Mouse (Mus musculus): Measurements from ENCODE around the gene Slc9a1.

The Slc9a1 gene

DNA sequence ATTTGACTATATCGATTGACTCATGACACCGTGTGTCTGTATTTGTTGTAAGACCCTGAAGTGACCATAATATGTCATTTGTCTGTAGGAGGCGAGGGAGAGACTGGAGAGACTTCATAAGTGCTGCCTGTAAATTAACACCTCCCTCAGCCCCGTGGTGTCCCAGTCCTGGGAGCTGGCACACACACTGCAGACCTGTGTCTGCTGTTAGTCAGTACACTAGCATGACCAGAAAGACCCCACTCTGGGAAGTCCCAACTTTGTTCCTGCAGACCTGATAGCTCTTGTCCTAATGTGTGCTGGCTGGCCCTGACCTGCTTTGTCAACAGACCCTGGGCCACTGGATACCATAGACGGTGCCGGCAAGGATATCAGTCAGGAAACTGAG is 2.8 kb downstream of the Slc9a1 start:
- DNase-seq (ENCODE audit: extremely low spot score, low read depth, low spot score), result no peak

DNA sequence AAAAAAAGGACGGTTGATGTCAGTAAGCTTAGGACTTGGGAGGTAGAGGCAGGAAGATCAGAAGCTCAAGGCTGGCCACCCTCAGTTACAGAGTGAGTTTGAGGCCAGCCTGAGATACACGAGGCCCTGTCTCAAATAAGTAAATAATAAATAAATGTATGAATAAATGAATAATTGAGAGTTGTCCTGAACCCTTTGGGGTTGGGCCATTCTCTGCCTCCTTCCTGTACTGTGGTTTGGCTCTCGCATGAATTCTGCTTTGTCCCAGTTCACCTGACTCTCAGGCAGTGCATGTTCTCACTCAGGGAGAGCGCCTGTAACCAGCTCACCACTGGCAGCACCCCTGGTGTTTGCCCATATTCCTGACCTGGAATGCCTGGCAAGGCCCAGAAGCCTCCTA is 4.5 kb downstream of the Slc9a1 start:
- DNase-seq (ENCODE audit: extremely low spot score, low read depth, low spot score), result no peak

DNA sequence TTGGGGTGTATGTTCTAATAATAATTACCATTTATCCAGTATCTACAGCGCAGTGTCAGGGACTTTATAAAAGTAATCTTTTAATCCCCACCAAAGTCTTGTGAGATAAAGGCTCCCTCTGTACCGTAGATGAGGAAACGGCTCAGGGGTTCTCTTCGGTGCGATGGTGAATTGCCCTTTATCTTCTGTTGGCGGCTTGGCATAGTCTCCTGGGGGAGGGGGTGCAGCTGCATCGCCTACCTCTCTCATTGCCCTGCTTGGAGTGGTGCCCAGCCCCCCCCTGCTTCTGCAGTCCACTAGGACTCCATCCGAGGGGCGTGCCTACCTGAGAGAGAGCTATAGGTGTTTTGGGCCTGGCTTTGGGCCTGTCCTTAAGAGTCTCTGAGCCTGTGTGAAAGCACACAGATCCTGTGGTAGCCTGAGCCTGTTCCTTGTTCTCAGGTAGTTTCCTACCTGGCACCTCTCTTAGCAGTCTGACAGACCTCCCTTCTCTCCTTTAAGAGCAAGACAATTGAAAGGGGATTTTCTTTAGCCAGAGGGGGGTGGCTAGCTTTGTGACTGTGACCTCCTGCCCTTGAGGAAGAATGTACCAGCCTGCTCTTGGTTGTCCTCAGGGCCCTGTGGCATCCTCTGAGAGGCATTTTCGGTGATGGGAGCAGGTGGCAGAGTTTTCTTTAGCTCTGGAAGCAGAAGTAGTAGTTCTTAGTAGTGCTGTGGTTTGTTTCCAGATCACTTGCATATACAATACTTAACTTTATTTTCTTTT is 6.5 kb downstream of the Slc9a1 start:
- no peak for DNase-seq (ENCODE audit: extremely low spot score, low read depth, low spot score)

GRCm38 (mm10) chr4:133378236-133379045 is 8.9 kb downstream of the Slc9a1 start:
- DNase-seq (ENCODE audit: extremely low spot score, low read depth, low spot score), result no peak

- DNase-seq (ENCODE audit: extremely low spot score, low read depth, low spot score), result no peak
Measured at GRCm38 (mm10) chr4:133379046-133379347, 9.5 kb downstream of the Slc9a1 start.

GRCm38 (mm10) chr4:133379861-133380260 is 10.4 kb downstream of the Slc9a1 start:
- DNase-seq (ENCODE audit: extremely low spot score, low read depth, low spot score), result no peak

GRCm38 (mm10) chr4:133380532-133380931 is 11.0 kb downstream of the Slc9a1 start:
- no peak for DNase-seq (ENCODE audit: extremely low spot score, low read depth, low spot score)

- DNase-seq (ENCODE audit: extremely low spot score, low read depth, low spot score), result no peak
Measured at GRCm38 (mm10) chr4:133381141-133381540, 11.6 kb downstream of the Slc9a1 start.

DNA sequence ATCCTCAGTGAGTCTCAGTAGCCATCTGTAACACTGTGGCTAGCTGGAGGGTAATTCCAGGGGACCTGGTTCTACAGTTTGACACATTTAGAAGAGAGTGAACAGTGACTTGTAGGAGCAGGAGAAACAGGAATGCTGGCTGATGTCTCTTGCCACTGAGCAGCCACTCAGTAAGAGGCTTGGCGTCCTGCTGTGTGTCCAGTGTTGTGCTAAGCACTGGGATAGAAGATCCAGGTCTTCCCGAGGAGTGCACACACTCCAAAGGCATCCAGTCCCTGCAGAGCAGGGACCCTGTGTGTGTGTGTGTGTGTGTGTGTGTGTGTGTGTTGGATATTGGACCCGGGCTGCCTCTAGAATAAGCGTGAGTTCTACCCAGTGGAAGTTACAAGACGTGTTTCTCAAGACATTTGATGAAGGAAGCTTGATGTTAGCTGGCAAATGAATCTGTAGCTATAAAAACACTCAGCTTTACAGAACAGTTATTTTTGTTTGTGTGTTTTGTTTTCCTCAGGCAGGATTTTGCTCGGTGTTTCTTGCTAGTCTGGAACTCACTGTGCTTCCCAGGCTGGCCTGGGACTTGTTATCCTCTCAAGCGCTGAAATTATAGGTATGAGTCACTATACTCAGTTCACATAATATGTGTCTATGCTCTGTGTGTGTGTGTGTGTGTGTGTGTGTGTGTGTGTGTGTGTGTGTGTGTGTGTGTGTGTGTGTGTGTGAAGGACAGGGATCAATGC is 16.7 kb downstream of the Slc9a1 start:
- no peak for DNase-seq (ENCODE audit: extremely low spot score, low read depth, low spot score)

- DNase-seq (ENCODE audit: extremely low spot score, low read depth, low spot score), result no peak
Measured at GRCm38 (mm10) chr4:133387053-133387452, 17.5 kb downstream of the Slc9a1 start.

DNA sequence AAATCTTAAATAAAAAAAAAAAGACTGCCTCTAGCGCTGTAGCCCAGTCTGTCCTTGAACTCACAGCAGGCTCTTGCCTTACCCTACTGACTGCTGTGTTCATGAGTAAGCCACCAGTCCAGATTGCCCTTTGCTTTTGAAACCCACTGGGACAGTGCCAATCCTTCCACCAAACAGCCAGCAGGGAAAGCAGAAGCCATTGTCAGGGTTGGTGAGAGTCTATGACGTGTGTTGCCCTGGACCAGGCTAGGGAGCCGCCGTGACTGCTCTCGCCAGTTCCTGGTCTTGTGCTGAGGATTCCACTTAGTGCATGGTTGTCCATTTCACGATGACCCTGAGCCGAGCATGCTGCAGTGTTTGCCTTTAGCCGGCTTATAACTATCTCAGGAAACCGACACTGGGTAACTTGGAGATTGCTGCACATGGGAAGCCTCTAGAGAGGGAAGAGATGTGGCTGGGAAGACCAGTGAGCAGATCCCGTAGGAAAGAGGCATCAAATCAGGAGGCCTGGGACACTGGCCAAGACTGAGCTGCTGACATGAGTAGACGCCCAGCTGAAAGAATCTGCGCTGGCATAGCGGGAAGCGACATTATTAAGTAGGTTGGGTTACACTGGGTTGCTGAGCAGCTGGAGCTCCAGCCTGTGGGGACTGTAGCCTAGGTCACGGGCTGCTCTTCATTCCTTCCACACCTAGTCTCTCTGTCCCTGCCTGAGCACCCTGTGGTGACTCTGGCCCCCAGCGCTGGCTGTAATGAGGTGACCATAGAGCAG is 19.5 kb downstream of the Slc9a1 start:
- DNase-seq (ENCODE audit: extremely low spot score, low read depth, low spot score), result no peak

- no peak for DNase-seq (ENCODE audit: extremely low spot score, low read depth, low spot score)
Measured at GRCm38 (mm10) chr4:133390042-133390441, 20.5 kb downstream of the Slc9a1 start.

- no peak for DNase-seq (ENCODE audit: extremely low spot score, low read depth, low spot score)
Measured at GRCm38 (mm10) chr4:133390585-133390984, 21.1 kb downstream of the Slc9a1 start.

DNA sequence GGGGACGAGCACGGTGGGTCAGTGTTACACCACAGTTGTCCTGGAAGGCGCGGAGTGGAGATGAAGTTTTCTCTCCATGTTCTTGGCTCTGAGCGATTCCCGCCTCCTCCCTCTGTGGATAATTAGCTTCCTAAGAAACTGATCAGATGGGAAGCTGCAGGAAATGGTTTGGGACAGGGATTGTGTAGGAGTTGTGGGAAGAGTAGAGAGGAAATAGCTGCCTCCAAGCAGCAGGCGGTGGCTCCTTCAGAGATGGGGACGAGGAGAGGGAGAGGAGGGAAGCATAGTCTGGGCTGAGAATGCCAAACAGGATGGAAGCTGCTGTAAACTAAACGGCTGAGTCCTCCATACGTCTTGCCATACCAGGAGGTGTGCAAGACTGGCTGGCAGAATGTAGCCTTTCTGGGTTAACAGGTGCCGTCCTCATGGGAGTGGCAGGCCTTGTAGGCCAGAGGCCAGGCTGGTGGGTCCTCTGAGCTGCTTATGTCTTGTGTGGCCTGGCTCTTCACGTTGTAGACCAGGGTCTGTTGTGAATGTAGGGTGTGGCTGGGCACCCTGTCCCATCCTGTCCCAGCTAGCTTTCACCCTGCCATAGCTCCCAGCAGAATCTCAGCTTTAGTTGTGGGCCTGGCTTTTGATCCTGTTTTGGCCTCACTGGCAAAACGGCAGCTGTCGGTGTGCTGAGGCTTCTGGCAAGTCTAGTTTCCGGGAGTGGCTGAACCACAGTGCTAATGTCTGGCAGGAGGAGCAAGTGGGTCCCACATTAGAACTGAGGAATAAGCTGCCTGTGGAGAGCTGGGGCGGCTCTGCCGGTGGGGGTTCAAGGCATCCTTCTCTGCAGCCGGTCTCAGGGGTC is 21.9 kb downstream of the Slc9a1 start:
- DNase-seq (ENCODE audit: extremely low spot score, low read depth, low spot score), result no peak

DNA sequence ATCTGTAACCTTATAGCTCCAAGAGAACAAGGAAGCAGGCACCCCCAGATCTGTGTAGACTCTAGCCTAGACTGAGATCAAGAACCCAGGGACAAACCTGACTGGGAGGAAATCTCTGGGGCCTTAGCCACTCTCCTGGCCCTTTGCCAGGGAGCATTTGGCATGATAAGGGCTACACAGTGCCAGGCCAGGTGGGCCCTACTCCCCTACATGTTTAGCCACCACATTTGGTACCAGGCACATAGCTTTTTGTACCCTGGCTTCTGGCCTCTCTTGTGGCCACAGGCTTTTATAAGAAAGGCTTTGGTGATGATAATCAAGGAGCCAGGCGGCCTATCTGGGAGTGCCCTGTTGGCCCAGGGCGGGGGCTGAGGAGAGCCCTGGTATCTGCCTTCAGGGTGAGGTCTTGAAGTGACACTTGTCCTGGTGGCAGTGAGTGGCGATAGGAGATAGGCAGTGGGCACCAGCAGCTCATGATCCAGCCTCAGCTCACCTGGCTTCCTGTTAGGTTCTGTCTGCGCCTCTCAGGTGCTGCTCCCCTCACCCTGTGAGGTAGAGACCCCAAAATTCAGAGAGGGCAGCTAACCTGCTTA is 25.6 kb downstream of the Slc9a1 start:
- DNase-seq (ENCODE audit: extremely low spot score, low read depth, low spot score), result no peak

- no peak for DNase-seq (ENCODE audit: extremely low spot score, low read depth, low spot score)
Measured at GRCm38 (mm10) chr4:133396079-133396478, 26.6 kb downstream of the Slc9a1 start.

DNA sequence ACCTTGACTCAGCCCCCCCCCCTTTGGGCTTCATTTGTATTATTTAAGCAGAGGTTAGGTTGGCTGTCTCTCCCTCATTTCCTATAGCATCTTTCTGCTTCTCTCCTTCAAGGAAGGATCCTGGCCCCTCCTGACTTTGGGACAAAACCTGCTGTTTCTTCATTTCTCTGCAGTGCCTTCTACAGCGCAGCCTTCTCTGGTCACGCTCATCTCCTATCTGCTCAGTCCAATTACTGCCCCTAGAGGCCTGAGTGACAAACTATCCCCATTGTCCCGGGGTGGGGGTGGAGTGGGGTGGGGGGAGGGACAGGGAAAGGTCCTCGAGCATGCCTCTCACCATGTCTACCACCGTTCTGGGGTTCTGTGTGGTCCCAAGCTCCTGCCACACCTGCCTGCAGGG is 27.8 kb downstream of the Slc9a1 start:
- no peak for DNase-seq (ENCODE audit: extremely low spot score, low read depth, low spot score)

GRCm38 (mm10) chr4:133397961-133398360 is 28.5 kb downstream of the Slc9a1 start:
- no peak for DNase-seq (ENCODE audit: extremely low spot score, low read depth, low spot score)

- DNase-seq (ENCODE audit: extremely low spot score, low read depth, low spot score), result no peak
Measured at GRCm38 (mm10) chr4:133398619-133399018, 29.1 kb downstream of the Slc9a1 start.

DNA sequence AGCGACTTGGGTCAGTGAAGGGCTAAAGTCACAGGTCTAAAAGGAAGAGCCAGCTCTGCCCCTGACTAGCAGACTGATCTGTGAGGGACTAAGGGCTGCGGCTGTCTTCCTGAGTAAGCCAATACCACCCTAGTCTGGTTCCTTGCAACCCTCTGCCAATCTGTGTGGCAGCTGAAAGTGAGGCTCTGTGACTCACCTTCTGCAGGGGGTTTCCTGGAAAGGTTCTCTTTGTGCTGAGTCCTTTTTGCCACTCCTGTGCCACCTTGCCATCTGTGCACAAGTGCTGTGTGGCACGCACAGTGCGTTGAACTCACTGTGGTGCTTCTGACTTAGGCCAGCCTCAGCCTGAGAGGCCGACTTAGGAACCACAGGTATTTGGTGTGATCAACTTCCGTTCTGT is 30.0 kb downstream of the Slc9a1 start:
- no peak for DNase-seq (ENCODE audit: extremely low spot score, low read depth, low spot score)

All from hindlimb bud, embryonic 11.5 days (tissue).